Mouse (Mus musculus) liver, adult 2 months (tissue): ENCODE measurements around the gene Aldh3a1. TPM values are rescaled to one million over a fixed set of nuclear protein-coding genes. Genes with fewer than 3 reads are reported as not detected.
A peak's percentile ranks its signal among the peaks of the same experiment; 100 is the strongest.

Experiments used
- DNase-seq: peaks from one replicate; pipeline ENCODE4 v3.0.0-alpha.2; 2011; ENCODE audit warnings: low read depth, low spot score; ENCODE audit errors: extremely low read depth
- H3K27ac ChIP-seq: fragments of 200-500 bp; replicated peaks from 2 replicates; pipeline ENCODE4 v1.5.1; 2012; ENCODE audit warnings: low read depth, mild to moderate bottlenecking, control low read depth, inconsistent platforms, low read length; ENCODE audit not compliant: insufficient read depth
- H3K27me3 ChIP-seq: fragments of 200-500 bp; 2 replicates; pipeline ENCODE4 v1.6.1; 2012; ENCODE audit warnings: mild to moderate bottlenecking, moderate library complexity, low read length, inconsistent platforms; ENCODE audit not compliant: control insufficient read depth, insufficient read depth
- H3K36me3 ChIP-seq: fragments of 200-500 bp; 2 replicates; pipeline ENCODE4 v1.6.1; 2012; ENCODE audit warnings: low read length, inconsistent platforms; ENCODE audit not compliant: control insufficient read depth, insufficient read depth
- H3K4me1 ChIP-seq: fragments of 200-500 bp; 2 replicates; pipeline ENCODE4 v1.6.1; 2011; ENCODE audit warnings: low read length; ENCODE audit not compliant: control insufficient read depth, insufficient read depth
- H3K4me3 ChIP-seq: fragments of 200-500 bp; 2 replicates; pipeline ENCODE4 v1.5.1; 2011; ENCODE audit warnings: low read depth, mild to moderate bottlenecking, control low read depth, low read length, moderate library complexity; ENCODE audit not compliant: insufficient read depth
- H3K79me2 ChIP-seq: fragments of 200-500 bp; 2 replicates; pipeline ENCODE4 v1.6.1; 2012; ENCODE audit warnings: inconsistent platforms, mild to moderate bottlenecking, low read length, moderate library complexity; ENCODE audit not compliant: control insufficient read depth, insufficient read depth
- H3K9ac ChIP-seq: fragments of 200-500 bp; 2 replicates; pipeline ENCODE4 v1.6.1; 2012; ENCODE audit warnings: low read depth, mild to moderate bottlenecking, control low read depth, inconsistent platforms, low read length
- CTCF ChIP-seq: fragments of 200-500 bp; IDR thresholded peaks from 2 replicates; pipeline ENCODE4 v1.5.1; 2011; ENCODE audit warnings: low read depth, low read length, control low read depth
- POLR2A ChIP-seq: fragments of 200-500 bp; IDR thresholded peaks from 2 replicates; pipeline ENCODE4 v1.6.1; 2011; ENCODE audit warnings: low read length, control low read depth; ENCODE audit not compliant: insufficient read depth; ENCODE audit errors: extremely low read depth
- WGBS: fragments of 180-500 bp; shearing (Covaris S2); methylation state at CpG from one replicate; pipeline ENCODE4 v1.1.7; 2018; 5-methylcytosine and 5-hydroxymethylcytosine counted together
- polyA plus RNA-seq: library from polyadenylated mRNA; depleted of rRNA; stranded (reverse); fragments of >200 nt; gene quantifications from 2 replicates; pipeline ENCODE4 v1.2.3, GENCODE M21; 2012
- total RNA-seq: library from RNA; depleted of rRNA; stranded (reverse); fragments of >200 nt; gene quantifications from 2 replicates; pipeline ENCODE4 v1.2.3, GENCODE M21; 2014

Gene Aldh3a1
- total and polyA plus RNA-seq, 2 experiments: 0.05 TPM; not detected in 1

- Histone ChIP-seq H3K9ac (peak within 1 kb of the TSS; percentile 88), H3K36me3 (no peaks in the 10 kb centered on the region), H3K27me3 (no peaks in the 10 kb centered on the region), H3K79me2 (peaks cover 11% of the 10 kb centered on the region; the same call in 1 of the 2 replicates), H3K4me1 (peaks cover 4% of the 10 kb centered on the region; the same call in 1 of the 2 replicates), H3K4me3 (peak within 1 kb of the TSS; percentile 79), H3K27ac (peak within 1 kb of the TSS; percentile 60)
- WGBS: under 1% methylated on average over 69 of the region's 69 CpGs
- TF ChIP-seq CTCF (no peak), POLR2A (peak; percentile 68)
- peak; percentile 98 for DNase-seq
Observed at GRCm38 (mm10) chr11:61174821-61175658, 32.3 kb upstream of the Aldh3a1 start, which contains the start of gene Usp22. TSS of gene Usp22 (minus strand) at chr11:61175055.

- peaks cover 11% of the 10 kb centered on the region; the same call in 1 of the 2 replicates for H3K79me2 ChIP-seq
- H3K4me3 ChIP-seq: no peak overlapping the region
- TF ChIP-seq CTCF (no peak), POLR2A (no peak)
- no peak for DNase-seq
- no peaks in the 10 kb centered on the region for H3K36me3 ChIP-seq
- H3K4me1 ChIP-seq: peaks cover 4% of the 10 kb centered on the region; the same call in 1 of the 2 replicates
- no peak overlapping the region for H3K27ac ChIP-seq
- WGBS: 74% methylated on average over 5 of the region's 5 CpGs
- H3K9ac ChIP-seq: no peak overlapping the region
- no peaks in the 10 kb centered on the region for H3K27me3 ChIP-seq
Observed at GRCm38 (mm10) chr11:61175778-61176177, 31.6 kb upstream of the Aldh3a1 start.

- Histone ChIP-seq H3K27me3 (no peaks in the 10 kb centered on the region), H3K9ac (no peak overlapping the region), H3K4me1 (peaks cover 4% of the 10 kb centered on the region; the same call in 1 of the 2 replicates), H3K79me2 (peaks cover 11% of the 10 kb centered on the region; the same call in 1 of the 2 replicates), H3K27ac (no peak overlapping the region), H3K36me3 (no peaks in the 10 kb centered on the region), H3K4me3 (no peak overlapping the region)
- DNase-seq: no peak
- no peak for TF ChIP-seq POLR2A
- TF ChIP-seq CTCF: no peak
- 84% methylated on average over 1 of the region's 1 CpGs for WGBS
Observed at GRCm38 (mm10) chr11:61176321-61176720, 31.0 kb upstream of the Aldh3a1 start.

GRCm38 (mm10) chr11:61180361-61180760 lies 27.0 kb upstream of the Aldh3a1 start:
- no peak overlapping the region for H3K4me3 ChIP-seq
- no peak for DNase-seq
- no peak for TF ChIP-seq POLR2A
- TF ChIP-seq CTCF: no peak
- no peak overlapping the region for H3K27ac ChIP-seq
- WGBS: 93% methylated on average over 3 of the region's 3 CpGs
- H3K9ac ChIP-seq: no peak overlapping the region
- no peaks in the 10 kb centered on the region for H3K36me3 ChIP-seq
- no peaks in the 10 kb centered on the region for H3K27me3 ChIP-seq
- no peaks in the 10 kb centered on the region for H3K79me2 ChIP-seq
- no peaks in the 10 kb centered on the region for H3K4me1 ChIP-seq

GRCm38 (mm10) chr11:61181624-61182023 lies 25.7 kb upstream of the Aldh3a1 start:
- Histone ChIP-seq H3K79me2 (no peaks in the 10 kb centered on the region), H3K4me1 (no peaks in the 10 kb centered on the region), H3K9ac (no peak overlapping the region), H3K4me3 (no peak overlapping the region), H3K36me3 (no peaks in the 10 kb centered on the region), H3K27me3 (no peaks in the 10 kb centered on the region), H3K27ac (no peak overlapping the region)
- DNase-seq: no peak
- TF ChIP-seq CTCF (no peak), POLR2A (no peak)

GRCm38 (mm10) chr11:61183820-61184219 lies 23.5 kb upstream of the Aldh3a1 start:
- no peak overlapping the region for H3K27ac ChIP-seq
- no peak for DNase-seq
- 88% methylated on average over 1 of the region's 1 CpGs for WGBS
- no peak overlapping the region for H3K4me3 ChIP-seq
- no peak overlapping the region for H3K9ac ChIP-seq
- no peak for TF ChIP-seq POLR2A
- TF ChIP-seq CTCF: no peak
- no peaks in the 10 kb centered on the region for H3K27me3 ChIP-seq
- no peaks in the 10 kb centered on the region for H3K79me2 ChIP-seq
- H3K4me1 ChIP-seq: no peaks in the 10 kb centered on the region
- no peaks in the 10 kb centered on the region for H3K36me3 ChIP-seq
